Mouse (Mus musculus) heart, embryonic 14.5 days (tissue): Measurements from ENCODE around the gene Mapk8. TPM values are rescaled to one million over a fixed set of nuclear protein-coding genes. Genes with fewer than 3 reads are reported as not detected.
"Not testable (repeated sequence)": the region's sequence is repeated elsewhere in the genome, so short reads cannot be mapped to it uniquely, and the experiment has no call there.

Experiments
- ATAC-seq: fragments of 200-750 bp; cut with Nextera tagmentation; 2 replicates; pipeline ENCODE4 v1.8.0; 2017; ENCODE audit warnings: low read depth, moderate TSS enrichment; ENCODE audit not compliant: insufficient number of reproducible peaks, insufficient read depth, low FRiP score
- H3K27ac ChIP-seq, 2 experiments: fragments of 200-500 bp in 1 of 2; fragments of 300-500 bp in 1 of 2; sonication (generic) in 1 of 2; replicated peaks in 1 of 2; 2 replicates each; pipeline ENCODE4 v1.5.1; 2012 to 2014; ENCODE audit warnings: low read depth in 2 of 2, low read length in 2 of 2, control low read depth in 1 of 2, mild to moderate bottlenecking in 1 of 2, mixed read lengths in 1 of 2; ENCODE audit not compliant: control insufficient read depth in 1 of 2, insufficient read depth in 1 of 2
- H3K27me3 ChIP-seq: fragments of 300-500 bp; sonication (generic); 2 replicates; pipeline ENCODE4 v1.6.1; 2014; ENCODE audit warnings: mild to moderate bottlenecking, low read length, control low read depth; ENCODE audit not compliant: control insufficient read depth, insufficient read depth
- H3K36me3 ChIP-seq: fragments of 300-500 bp; sonication (generic); 2 replicates; pipeline ENCODE4 v1.6.1; 2014; ENCODE audit warnings: mild to moderate bottlenecking, control low read depth, low read length, mixed read lengths; ENCODE audit not compliant: control insufficient read depth, insufficient read depth
- H3K4me1 ChIP-seq, 2 experiments: fragments of 200-500 bp in 1 of 2; fragments of 300-500 bp in 1 of 2; sonication (generic) in 1 of 2; 2 replicates each; pipeline ENCODE4 v1.6.1; 2012 to 2014; ENCODE audit warnings: low read length in 2 of 2, control low read depth in 1 of 2, mixed read lengths in 1 of 2; ENCODE audit not compliant: control insufficient read depth in 2 of 2, insufficient read depth in 2 of 2
- H3K4me2 ChIP-seq: fragments of 300-500 bp; sonication (generic); 2 replicates; pipeline ENCODE4 v1.6.1; 2014; ENCODE audit warnings: mild to moderate bottlenecking, low read length
- H3K4me3 ChIP-seq, 2 experiments: fragments of 200-500 bp in 1 of 2; fragments of 300-500 bp in 1 of 2; sonication (generic) in 1 of 2; 2 replicates each; pipeline ENCODE4 v1.5.1; 2012 to 2014; ENCODE audit warnings: low read length in 2 of 2, mild to moderate bottlenecking in 2 of 2, control low read depth in 1 of 2, low read depth in 1 of 2, moderate library complexity in 1 of 2; ENCODE audit not compliant: control insufficient read depth in 1 of 2, insufficient read depth in 1 of 2
- H3K9ac ChIP-seq: fragments of 300-500 bp; sonication (generic); 2 replicates; pipeline ENCODE4 v1.6.1; 2014; ENCODE audit warnings: mild to moderate bottlenecking, low read length
- H3K9me3 ChIP-seq: fragments of 300-500 bp; sonication (generic); 2 replicates; pipeline ENCODE4 v1.6.1; 2016; ENCODE audit warnings: low read length, control low read depth; ENCODE audit not compliant: control insufficient read depth
- WGBS: fragments of 180-500 bp; shearing (Covaris S2); extraction: QIAGEN DNeasy Blood & Tissue Kit; methylation state at CpG from one replicate; pipeline ENCODE4 v1.1.7; 2014; 5-methylcytosine and 5-hydroxymethylcytosine counted together
- polyA plus RNA-seq: library from polyadenylated mRNA; unstranded; fragments of >200 nt; fragmentation: Nextera tagmentation; extraction: Ambion mirVana; gene quantifications from 2 replicates; pipeline ENCODE4 v1.2.1, GENCODE M21; 2014

Gene Mapk8
- polyA plus RNA-seq, 1 experiment from 2014 or later, result 13.5 TPM

GRCm38 (mm10) chr14:33432485-33432884 is 14.5 kb downstream of the Mapk8 start:
- WGBS, result 90% methylated on average over 4 of the region's 4 CpGs

GRCm38 (mm10) chr14:33424124-33424523 is 22.8 kb downstream of the Mapk8 start:
- no peaks in the 10 kb centered on the region for H3K27me3 ChIP-seq
- peaks cover 0 to 7% of the 10 kb centered on the region in 2 experiments; a peak in 2 of 4 replicates for H3K4me1 ChIP-seq
- no peak overlapping the region for H3K4me2 ChIP-seq
- H3K9ac ChIP-seq, result no peak overlapping the region
- no peak overlapping the region for H3K4me3 ChIP-seq
- no peaks in the 10 kb centered on the region for H3K36me3 ChIP-seq
- H3K9me3 ChIP-seq, result no peaks in the 10 kb centered on the region
- H3K27ac ChIP-seq, result no peak overlapping the region
- ATAC-seq, result no peak

More at GRCm38 (mm10) chr14:33432485-33432884, 14.5 kb downstream of the Mapk8 start:
- not testable (repeated sequence) for H3K9ac ChIP-seq, ATAC-seq, H3K9me3 ChIP-seq, H3K4me2 ChIP-seq, H3K36me3 ChIP-seq, H3K4me1 ChIP-seq, H3K4me3 ChIP-seq, H3K27ac ChIP-seq, H3K27me3 ChIP-seq

- Histone ChIP-seq H3K4me1 (peaks cover 0 to 7% of the 10 kb centered on the region in 2 experiments; a peak in 2 of 4 replicates), H3K27ac (no peak overlapping the region), H3K9me3 (no peaks in the 10 kb centered on the region), H3K9ac (no peak overlapping the region), H3K36me3 (no peaks in the 10 kb centered on the region), H3K4me2 (no peak overlapping the region), H3K27me3 (no peaks in the 10 kb centered on the region), H3K4me3 (no peak overlapping the region)
- ATAC-seq, result no peak
- WGBS, result 94% methylated on average over 1 of the region's 1 CpGs
These were observed 24.0 kb downstream of the Mapk8 start for GRCm38 (mm10) chr14:33423003-33423402.

DNA sequence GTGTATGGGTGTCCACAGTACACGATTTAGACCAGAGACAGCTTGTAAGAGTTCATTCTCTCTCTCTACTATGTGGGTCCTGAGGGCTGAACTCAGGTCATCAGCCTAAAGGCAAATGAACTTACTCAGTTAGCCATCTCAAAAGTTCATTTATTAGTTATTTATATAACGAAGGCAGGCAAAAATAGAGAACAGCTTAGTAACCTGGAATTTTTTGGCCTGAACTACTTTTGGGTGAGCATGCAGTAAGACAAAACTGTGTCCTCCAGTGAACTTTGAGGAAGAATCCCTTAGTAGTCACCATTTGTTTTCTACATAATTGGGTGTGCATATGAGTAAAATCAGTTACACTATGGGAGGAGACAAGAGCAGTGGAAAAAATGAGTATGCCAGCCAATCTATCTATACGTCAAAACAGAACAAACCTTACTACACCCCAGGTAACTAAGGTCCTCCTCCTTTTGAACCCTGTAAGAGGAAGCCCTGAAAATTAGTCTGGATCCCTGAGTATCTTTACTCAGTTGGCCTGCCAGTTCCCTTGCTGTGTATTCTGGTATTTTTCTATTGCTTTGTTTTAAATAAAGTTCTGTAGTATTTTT is 28.5 kb downstream of the Mapk8 start:
- H3K36me3 ChIP-seq, result no peaks in the 10 kb centered on the region
- H3K4me3 ChIP-seq, result no peak overlapping the region
- H3K27me3 ChIP-seq, result no peaks in the 10 kb centered on the region
- no peak overlapping the region for H3K4me2 ChIP-seq
- H3K4me1 ChIP-seq, result peaks cover 0 to 15% of the 10 kb centered on the region in 2 experiments; a peak in 3 of 4 replicates
- no peak overlapping the region for H3K9ac ChIP-seq
- no peaks in the 10 kb centered on the region for H3K9me3 ChIP-seq
- no peak for ATAC-seq
- 86% methylated on average over 3 of the region's 3 CpGs for WGBS
- no peak overlapping the region for H3K27ac ChIP-seq

DNA sequence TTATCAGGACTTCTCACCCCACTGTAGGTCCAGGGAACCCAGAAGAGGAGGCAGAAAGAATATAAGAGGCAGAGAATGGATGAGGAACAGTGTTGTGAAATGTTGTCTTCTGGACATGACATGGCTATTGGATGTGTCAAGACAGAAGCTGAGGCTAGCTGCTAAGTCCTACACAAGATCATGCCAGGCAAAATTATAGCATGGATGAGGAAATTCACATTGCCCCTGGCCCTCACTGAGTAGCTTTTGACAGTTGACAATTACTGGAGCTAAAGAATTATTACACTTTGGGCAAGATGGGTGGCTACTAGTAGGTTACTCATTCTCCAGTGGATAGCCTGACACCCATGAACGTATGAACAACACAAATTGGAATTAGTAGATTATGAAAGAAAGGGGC is 31.2 kb downstream of the Mapk8 start:
- no peak overlapping the region for H3K27ac ChIP-seq
- H3K36me3 ChIP-seq, result peaks cover 1% of the 10 kb centered on the region; the same call in 1 of the 2 replicates
- ATAC-seq, result no peak
- peaks cover 0 to 16% of the 10 kb centered on the region in 2 experiments for H3K4me1 ChIP-seq
- no peaks in the 10 kb centered on the region for H3K27me3 ChIP-seq
- H3K9me3 ChIP-seq, result no peaks in the 10 kb centered on the region
- H3K9ac ChIP-seq, result no peak overlapping the region
- 91% methylated on average over 1 of the region's 1 CpGs for WGBS
- no peak overlapping the region for H3K4me3 ChIP-seq
- H3K4me2 ChIP-seq, result no peak overlapping the region

DNA sequence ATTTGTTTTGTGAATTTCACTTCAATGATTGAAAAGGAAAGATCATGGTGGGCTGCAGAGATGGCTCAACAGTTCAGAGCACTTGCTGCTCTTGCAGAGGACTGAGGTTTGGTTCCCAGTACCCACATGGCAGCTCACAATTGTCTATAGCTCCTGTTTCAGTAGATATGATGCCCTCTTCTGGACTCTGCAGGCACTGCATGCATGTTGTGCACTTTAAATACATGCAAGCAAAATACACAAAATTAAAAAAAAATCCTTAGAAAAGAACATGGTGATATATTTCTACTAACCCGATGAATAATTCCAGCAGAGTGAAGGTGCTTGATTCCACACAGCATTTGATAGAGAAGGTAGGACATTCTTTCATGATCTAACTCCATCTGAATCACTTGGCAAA is 44.6 kb downstream of the Mapk8 start:
- H3K4me3 ChIP-seq, result no peak overlapping the region
- WGBS, result 98% methylated on average over 1 of the region's 1 CpGs
- H3K9me3 ChIP-seq, result no peaks in the 10 kb centered on the region
- no peak overlapping the region for H3K27ac ChIP-seq
- no peak overlapping the region for H3K9ac ChIP-seq
- H3K4me2 ChIP-seq, result no peak overlapping the region
- H3K4me1 ChIP-seq, result no peaks in the 10 kb centered on the region
- peaks cover 31% of the 10 kb centered on the region for H3K36me3 ChIP-seq
- no peak for ATAC-seq
- no peaks in the 10 kb centered on the region for H3K27me3 ChIP-seq

DNA sequence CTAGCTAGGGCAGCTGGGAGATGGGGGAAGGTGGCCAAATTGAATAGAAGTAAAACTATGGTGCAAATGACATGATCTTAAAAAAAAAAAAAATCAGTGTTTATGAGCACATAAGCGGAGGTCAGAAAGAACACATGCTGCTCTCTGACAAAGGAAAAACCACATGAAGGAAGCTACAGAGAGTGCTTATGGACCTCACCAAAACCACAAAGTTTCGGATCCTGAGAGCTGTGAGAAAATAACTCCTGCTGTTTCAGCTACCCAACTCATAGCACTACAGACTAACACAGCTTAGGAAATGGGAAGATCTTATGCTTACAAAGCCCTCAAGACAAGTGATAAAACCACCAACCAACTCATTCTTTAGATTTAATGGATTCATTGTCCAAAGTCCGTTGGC is 46.9 kb downstream of the Mapk8 start:
- no peak for ATAC-seq
- Histone ChIP-seq H3K36me3 (peaks cover 18% of the 10 kb centered on the region), H3K4me2 (no peak overlapping the region), H3K4me3 (no peak overlapping the region), H3K27ac (no peak overlapping the region), H3K4me1 (no peaks in the 10 kb centered on the region), H3K27me3 (no peaks in the 10 kb centered on the region), H3K9me3 (no peaks in the 10 kb centered on the region), H3K9ac (no peak overlapping the region)
- 84% methylated on average over 3 of the region's 3 CpGs for WGBS
